In genomic region chr2:119196316-119197108, GRCm38 (mm10) we compare ENCODE assay signal across 17 mouse cellular contexts. TPM values are rescaled to one million over a fixed set of nuclear protein-coding genes. Genes with fewer than 3 reads are reported as not detected.
DNase-seq lines count a peak whose midpoint lies in the region; ATAC-seq and TF ChIP-seq lines count a peak whose summit lies in the region.
"Had no signal": no experiment of that assay in that cellular context is flagged by ENCODE, and none has a peak within 500 bp of the region (broad histone marks: within the 10 kb centered on the region; RNA-seq: fewer than 3 reads in every experiment).

No protein-coding gene starts in this region.

- DNase-seq in embryo, embryonic 10 days (ENCODE audit: low spot score) = peak; percentile 43
- no peak for DNase-seq in embryo, embryonic 9.5 days (ENCODE audit: extremely low spot score)
- DNase-seq in midbrain, embryonic 11.5 days (ENCODE audit: low spot score, missing footprints) = peak; percentile 69
- DNase-seq in embryonic facial prominence, embryonic 14.5 days (ENCODE audit: low spot score) = peak; percentile 29
- no peak for DNase-seq in stomach, postnatal 0 days (ENCODE audit: low spot score)
- no peak for DNase-seq in thymus, postnatal 25 days
- DNase-seq: B cell, adult 2 months; cerebellum, adult 9-11 months; kidney, adult 2 months; liver, postnatal 0 days; spleen, adult 18-20 months had no signal

- no peaks in the 10 kb centered on the region for H3K9me3 ChIP-seq in midbrain, embryonic 11.5 days (ENCODE audit: control insufficient read depth, low read length)
- no peaks in the 10 kb centered on the region for H3K9me3 ChIP-seq in midbrain, embryonic 16.5 days (replicated peaks; ENCODE audit: control insufficient read depth, low read length, poor library complexity, severe bottlenecking)
- no peaks in the 10 kb centered on the region for H3K9me3 ChIP-seq in embryonic facial prominence, embryonic 14.5 days (ENCODE audit: control insufficient read depth, low read length)
- H3K9me3 ChIP-seq in stomach, postnatal 0 days (ENCODE audit: control insufficient read depth, low read length) = no peaks in the 10 kb centered on the region
- H3K9me3 ChIP-seq: megakaryocyte, embryonic 14.5 days; neural tube, embryonic 15.5 days had no signal

- H3K4me2 ChIP-seq in midbrain, embryonic 11.5 days = no peak overlapping the region
- H3K4me2 ChIP-seq in midbrain, embryonic 16.5 days (ENCODE audit: low read length) = no peak overlapping the region
- H3K4me2 ChIP-seq in embryonic facial prominence, embryonic 14.5 days (ENCODE audit: low read depth, low read length) = no peak overlapping the region
- no peak overlapping the region for H3K4me2 ChIP-seq in stomach, postnatal 0 days (replicated peaks; ENCODE audit: low read depth)
- H3K4me2 ChIP-seq: neural tube, embryonic 15.5 days had no signal

- H3K27ac ChIP-seq in midbrain, embryonic 11.5 days (ENCODE audit: low read depth, low read length) = no peak overlapping the region
- H3K27ac ChIP-seq in midbrain, embryonic 16.5 days (ENCODE audit: low read length) = no peak overlapping the region
- 0 out of 2 replicates have a peak overlapping the region, but pooled peaks have one; percentile 28 for H3K27ac ChIP-seq in embryonic facial prominence, embryonic 14.5 days (replicated peaks; ENCODE audit: low read depth, low read length)
- 0 out of 2 replicates have a peak overlapping the region, but pooled peaks have one; percentile 13 for H3K27ac ChIP-seq in stomach, postnatal 0 days (replicated peaks)
- H3K27ac ChIP-seq: neural tube, embryonic 15.5 days had no signal

- 34% methylated on average over 4 of the region's 4 CpGs for WGBS in midbrain, embryonic 11.5 days
- 40% methylated on average over 4 of the region's 4 CpGs for WGBS in midbrain, embryonic 16.5 days
- 21% methylated on average over 4 of the region's 4 CpGs for WGBS in embryonic facial prominence, embryonic 14.5 days
- WGBS in stomach, postnatal 0 days = 51% methylated on average over 4 of the region's 4 CpGs

- no peaks in the 10 kb centered on the region for H3K27me3 ChIP-seq in midbrain, embryonic 11.5 days (ENCODE audit: control insufficient read depth, insufficient read depth, low read length)
- no peaks in the 10 kb centered on the region for H3K27me3 ChIP-seq in midbrain, embryonic 16.5 days (ENCODE audit: control insufficient read depth, insufficient read depth, low read depth, low read length)
- no peaks in the 10 kb centered on the region for H3K27me3 ChIP-seq in embryonic facial prominence, embryonic 14.5 days (replicated peaks; ENCODE audit: control insufficient read depth, insufficient read depth, low read length)
- no peaks in the 10 kb centered on the region for H3K27me3 ChIP-seq in stomach, postnatal 0 days (ENCODE audit: control insufficient read depth, insufficient read depth, low read length)
- H3K27me3 ChIP-seq: neural tube, embryonic 15.5 days had no signal

- no peak overlapping the region for H3K4me3 ChIP-seq in midbrain, embryonic 11.5 days (ENCODE audit: low read depth, low read length)
- no peak overlapping the region for H3K4me3 ChIP-seq in midbrain, embryonic 16.5 days (ENCODE audit: low read depth, low read length)
- H3K4me3 ChIP-seq in embryonic facial prominence, embryonic 14.5 days (ENCODE audit: low read depth, low read length) = no peak overlapping the region
- no peak overlapping the region for H3K4me3 ChIP-seq in stomach, postnatal 0 days (ENCODE audit: low read depth, low read length)
- H3K4me3 ChIP-seq: erythroblast, embryonic 14.5 days; megakaryocyte, embryonic 14.5 days; neural tube, embryonic 15.5 days had no signal

- no peaks in the 10 kb centered on the region for H3K36me3 ChIP-seq in midbrain, embryonic 11.5 days (ENCODE audit: control insufficient read depth, insufficient read depth, low read length)
- H3K36me3 ChIP-seq in midbrain, embryonic 16.5 days (ENCODE audit: control insufficient read depth, insufficient read depth, low read length) = no peaks in the 10 kb centered on the region
- no peaks in the 10 kb centered on the region for H3K36me3 ChIP-seq in embryonic facial prominence, embryonic 14.5 days (ENCODE audit: control insufficient read depth, insufficient read depth, low read length)
- H3K36me3 ChIP-seq in stomach, postnatal 0 days (ENCODE audit: control insufficient read depth, insufficient read depth, low read length) = no peaks in the 10 kb centered on the region
- H3K36me3 ChIP-seq: neural tube, embryonic 15.5 days had no signal

- no peak for TF ChIP-seq CTCF in stomach, postnatal 0 days (IDR thresholded peaks at IDR 0.05; ENCODE audit: low read depth)

- TF ChIP-seq EP300 in stomach, postnatal 0 days (optimal IDR thresholded peaks at IDR 0.05) = no peak

- no peak overlapping the region for H3K9ac ChIP-seq in midbrain, embryonic 11.5 days (ENCODE audit: low read length)
- no peak overlapping the region for H3K9ac ChIP-seq in midbrain, embryonic 16.5 days (ENCODE audit: low read depth, low read length)
- no peak overlapping the region for H3K9ac ChIP-seq in embryonic facial prominence, embryonic 14.5 days (ENCODE audit: low read depth, low read length)
- no peak overlapping the region for H3K9ac ChIP-seq in stomach, postnatal 0 days (ENCODE audit: low read length)
- H3K9ac ChIP-seq: liver, postnatal 0 days; neural tube, embryonic 15.5 days had no signal

- H3K4me1 ChIP-seq in midbrain, embryonic 11.5 days (ENCODE audit: control insufficient read depth, insufficient read depth, low read length) = no peaks in the 10 kb centered on the region
- no peaks in the 10 kb centered on the region for H3K4me1 ChIP-seq in midbrain, embryonic 16.5 days (ENCODE audit: control insufficient read depth, insufficient read depth, low read length)
- peaks cover 8% of the 10 kb centered on the region for H3K4me1 ChIP-seq in embryonic facial prominence, embryonic 14.5 days (ENCODE audit: control insufficient read depth, insufficient read depth, low read length)
- H3K4me1 ChIP-seq in stomach, postnatal 0 days (replicated peaks; ENCODE audit: control insufficient read depth, insufficient read depth) = peaks cover 2% of the 10 kb centered on the region; the same call in 1 of the 2 replicates

- no peak for ATAC-seq in midbrain, embryonic 11.5 days (ENCODE audit: low FRiP score)
- ATAC-seq in midbrain, embryonic 16.5 days = no peak
- peak; percentile 34; the same call in 1 of the 2 replicates for ATAC-seq in embryonic facial prominence, embryonic 14.5 days (ENCODE audit: low read depth)
- no peak for ATAC-seq in stomach, postnatal 0 days (ENCODE audit: low FRiP score, low TSS enrichment)
- no peak for ATAC-seq in cerebellum, adult (ENCODE audit: insufficient number of reproducible peaks, low FRiP score, low TSS enrichment)
- ATAC-seq: hindbrain, embryonic 16.5 days had no signal

RNA-seq across cellular contexts. Expression of gene Zfyve19, which starts 11.9 kb away (rescaled TPM):
- polyA plus RNA-seq in midbrain, embryonic 11.5 days (2014; fragmentation: Nextera tagmentation; extraction: Ambion mirVana) = 44.2 and 48.9 TPM in 2 replicates
- 62.4 and 62.6 TPM in 2 replicates for polyA plus RNA-seq in midbrain, embryonic 16.5 days (2015; fragmentation: Nextera tagmentation; extraction: Ambion mirVana)
- polyA plus RNA-seq in embryonic facial prominence, embryonic 14.5 days (2014; fragmentation: Nextera tagmentation; extraction: Ambion mirVana) = 41.0 and 43.0 TPM in 2 replicates
- polyA plus RNA-seq in stomach, postnatal 0 days (2015; fragmentation: Nextera tagmentation; extraction: Ambion mirVana) = 28.5 and 30.9 TPM in 2 replicates

RNA-seq across cellular contexts. Expression of gene Dnajc17, which starts 12.1 kb away (rescaled TPM):
- polyA plus RNA-seq in midbrain, embryonic 11.5 days (2014; fragmentation: Nextera tagmentation; extraction: Ambion mirVana) = 22.5 and 25.6 TPM in 2 replicates
- polyA plus RNA-seq in midbrain, embryonic 16.5 days (2015; fragmentation: Nextera tagmentation; extraction: Ambion mirVana) = 25.9 and 28.5 TPM in 2 replicates
- 15.7 and 19.8 TPM in 2 replicates for polyA plus RNA-seq in embryonic facial prominence, embryonic 14.5 days (2014; fragmentation: Nextera tagmentation; extraction: Ambion mirVana)
- polyA plus RNA-seq in stomach, postnatal 0 days (2015; fragmentation: Nextera tagmentation; extraction: Ambion mirVana) = 11.7 and 12.5 TPM in 2 replicates

RNA-seq across cellular contexts. Expression of gene Gm14137, which starts 22.2 kb away (rescaled TPM):
- 0.15 and 0.20 TPM in 2 replicates for polyA plus RNA-seq in midbrain, embryonic 11.5 days (2014; fragmentation: Nextera tagmentation; extraction: Ambion mirVana)
- 1.2 and 1.5 TPM in 2 replicates for polyA plus RNA-seq in midbrain, embryonic 16.5 days (2015; fragmentation: Nextera tagmentation; extraction: Ambion mirVana)
- polyA plus RNA-seq in embryonic facial prominence, embryonic 14.5 days (2014; fragmentation: Nextera tagmentation; extraction: Ambion mirVana) = 0.48 and 1.1 TPM in 2 replicates
- polyA plus RNA-seq in stomach, postnatal 0 days (2015; fragmentation: Nextera tagmentation; extraction: Ambion mirVana) = 4.3 and 4.9 TPM in 2 replicates
- polyA plus RNA-seq: erythroblast, embryonic 14.5 days had no signal

RNA-seq across cellular contexts. Expression of gene Gchfr, which starts 28.9 kb away (rescaled TPM):
- 1.5 and 2.5 TPM in 2 replicates for polyA plus RNA-seq in midbrain, embryonic 11.5 days (2014; fragmentation: Nextera tagmentation; extraction: Ambion mirVana)
- polyA plus RNA-seq in midbrain, embryonic 16.5 days (2015; fragmentation: Nextera tagmentation; extraction: Ambion mirVana) = 7.3 and 9.4 TPM in 2 replicates
- 8.4 and 11.2 TPM in 2 replicates for polyA plus RNA-seq in embryonic facial prominence, embryonic 14.5 days (2014; fragmentation: Nextera tagmentation; extraction: Ambion mirVana)
- polyA plus RNA-seq in stomach, postnatal 0 days (2015; fragmentation: Nextera tagmentation; extraction: Ambion mirVana) = 1.3 and 1.5 TPM in 2 replicates

RNA-seq across cellular contexts. Expression of gene Ppp1r14d, which starts 33.2 kb away (rescaled TPM):
- polyA plus RNA-seq in midbrain, embryonic 11.5 days (2014; fragmentation: Nextera tagmentation; extraction: Ambion mirVana) = 0.21 TPM in 1 of 2 replicates, not detected in the other
- polyA plus RNA-seq in midbrain, embryonic 16.5 days (2015; fragmentation: Nextera tagmentation; extraction: Ambion mirVana) = not detected in 2 replicates
- 0.38 TPM in 1 of 2 replicates, not detected in the other for polyA plus RNA-seq in embryonic facial prominence, embryonic 14.5 days (2014; fragmentation: Nextera tagmentation; extraction: Ambion mirVana)
- 0.57 and 0.81 TPM in 2 replicates for polyA plus RNA-seq in stomach, postnatal 0 days (2015; fragmentation: Nextera tagmentation; extraction: Ambion mirVana)
- polyA plus RNA-seq: erythroblast, embryonic 14.5 days; hindbrain, embryonic 16.5 days; liver, postnatal 0 days; neural tube, embryonic 15.5 days had no signal

Comparison
In these comparisons a context has a peak if more than half of its experiments do, and no peak if none do; other contexts are left out.
1. DNase-seq: peak in embryo, embryonic 10 days (single experiment), midbrain, embryonic 11.5 days (single experiment) and embryonic facial prominence, embryonic 14.5 days (single experiment); none in embryo, embryonic 9.5 days (single experiment), stomach, postnatal 0 days (single experiment) and thymus, postnatal 25 days (single experiment).
2. H3K27ac ChIP-seq: peak in embryonic facial prominence, embryonic 14.5 days (single experiment) and stomach, postnatal 0 days (single experiment); none in midbrain, embryonic 11.5 days (single experiment) and midbrain, embryonic 16.5 days (single experiment).